Mouse (Mus musculus) thymus, postnatal 4 days (tissue): ENCODE data around the gene Alg9.
"Not testable (repeated sequence)": the region's sequence is repeated elsewhere in the genome, so short reads cannot be mapped to it uniquely, and the experiment has no call there.

Experiments
- DNase-seq: peaks from one replicate; pipeline ENCODE4 v3.0.0; 2021

Alg9 gene

GRCm38 (mm10) chr9:50819716-50820115 lies 44.9 kb downstream of the Alg9 start:
- no peak for DNase-seq

- no peak for DNase-seq
Measured at GRCm38 (mm10) chr9:50821651-50822050, 46.8 kb downstream of the Alg9 start.

GRCm38 (mm10) chr9:50822216-50822615 lies 47.4 kb downstream of the Alg9 start:
- DNase-seq, result no peak

- DNase-seq, result no peak
Measured at GRCm38 (mm10) chr9:50823779-50824453, 49.1 kb downstream of the Alg9 start.

- DNase-seq, result no peak
Measured at GRCm38 (mm10) chr9:50831514-50831913, 56.7 kb downstream of the Alg9 start.

- DNase-seq, result no peak
Measured at GRCm38 (mm10) chr9:50832162-50832561, 57.3 kb downstream of the Alg9 start.

GRCm38 (mm10) chr9:50832582-50832981 lies 57.8 kb downstream of the Alg9 start:
- DNase-seq, result not testable (repeated sequence)

GRCm38 (mm10) chr9:50833786-50834185 lies 59.0 kb downstream of the Alg9 start:
- DNase-seq, result no peak

GRCm38 (mm10) chr9:50835068-50835705 lies 60.4 kb downstream of the Alg9 start:
- no peak for DNase-seq

- DNase-seq, result no peak
Measured at GRCm38 (mm10) chr9:50836097-50836496, 61.3 kb downstream of the Alg9 start.

GRCm38 (mm10) chr9:50841079-50841789 lies 66.4 kb downstream of the Alg9 start:
- peak; percentile 39 for DNase-seq

- no peak for DNase-seq
Measured at GRCm38 (mm10) chr9:50845081-50845480, 70.3 kb downstream of the Alg9 start, which contains the start of gene Ppp2r1b. TSS of gene Ppp2r1b (plus strand) at chr9:50845301.

GRCm38 (mm10) chr9:50845547-50845946 lies 70.7 kb downstream of the Alg9 start:
- no peak for DNase-seq

GRCm38 (mm10) chr9:50847133-50847532 lies 72.3 kb downstream of the Alg9 start:
- DNase-seq, result no peak

- DNase-seq, result no peak
Measured at GRCm38 (mm10) chr9:50847606-50848368, 73.0 kb downstream of the Alg9 start.

- no peak for DNase-seq
Measured at GRCm38 (mm10) chr9:50848821-50849220, 74.0 kb downstream of the Alg9 start.

GRCm38 (mm10) chr9:50849249-50849648 lies 74.4 kb downstream of the Alg9 start:
- DNase-seq, result peak; percentile 92

GRCm38 (mm10) chr9:50849755-50850154 lies 74.9 kb downstream of the Alg9 start:
- no peak for DNase-seq

GRCm38 (mm10) chr9:50850271-50850670 lies 75.5 kb downstream of the Alg9 start:
- DNase-seq, result no peak

- no peak for DNase-seq
Measured at GRCm38 (mm10) chr9:50850713-50851112, 75.9 kb downstream of the Alg9 start.

GRCm38 (mm10) chr9:50852634-50853349 lies 78.0 kb downstream of the Alg9 start:
- DNase-seq, result no peak

GRCm38 (mm10) chr9:50854376-50854775 lies 79.6 kb downstream of the Alg9 start:
- DNase-seq, result no peak
